Mouse (Mus musculus): ENCODE measurements around the gene Tspan1. TPM values are rescaled to one million over a fixed set of nuclear protein-coding genes. Genes with fewer than 3 reads are reported as not detected.
A peak's percentile ranks its signal among the peaks of the same experiment; 100 is the strongest.

Tspan1 gene
- polyA plus RNA-seq, 1 experiment: 4.3 TPM

DNA sequence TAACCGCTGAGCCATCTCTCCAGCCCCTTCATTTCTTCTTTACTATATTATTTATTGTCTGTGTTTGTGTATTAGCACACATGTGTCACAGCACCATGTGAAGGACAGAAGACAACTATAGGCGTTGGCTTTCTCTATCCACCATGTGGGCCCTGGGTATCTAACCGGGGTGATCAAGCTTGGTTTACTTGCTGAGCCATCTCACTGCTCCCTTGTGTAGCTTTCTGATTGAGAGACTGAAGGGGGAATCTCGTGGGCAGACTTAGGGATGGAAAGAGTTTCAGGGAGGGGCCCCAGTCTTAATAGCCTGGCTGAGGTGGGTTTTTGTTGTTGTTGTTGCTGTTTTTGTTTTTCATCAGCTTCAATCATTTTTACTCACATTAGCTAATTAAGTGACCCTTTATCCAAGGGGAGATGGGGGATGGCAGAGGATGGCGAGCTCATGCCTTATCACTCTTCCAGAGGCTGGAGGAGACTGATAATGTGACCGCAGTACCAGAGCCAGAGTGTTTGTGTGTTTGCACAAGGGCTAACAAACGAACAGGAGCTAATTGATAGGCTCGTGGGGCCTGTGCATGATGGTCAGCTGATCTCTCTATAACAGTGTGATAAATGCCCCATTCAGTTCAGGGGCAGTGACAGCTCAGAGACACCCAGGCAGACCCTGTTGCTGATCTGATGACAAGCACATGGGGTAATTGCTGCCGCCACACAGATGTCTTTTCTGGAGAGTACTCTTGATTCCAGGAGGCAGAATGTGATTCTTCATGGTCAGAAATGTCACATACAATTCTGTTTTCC is 26.4 kb upstream of the Tspan1 start:
- Histone ChIP-seq H3K27me3 (ENCODE audit: control insufficient read depth, insufficient read depth, low read length) (no peaks in the 10 kb centered on the region), H3K27ac (ENCODE audit: control insufficient read depth, insufficient read depth, low read depth, low read length) (no peak overlapping the region), H3K4me3 (ENCODE audit: control insufficient read depth, low read depth, low read length) (no peak overlapping the region), H3K36me3 (ENCODE audit: control insufficient read depth, insufficient read depth, low read length) (no peaks in the 10 kb centered on the region), H3K4me1 (ENCODE audit: control insufficient read depth, insufficient read depth, low read length) (no peaks in the 10 kb centered on the region)
- TF ChIP-seq POLR2A (IDR thresholded peaks at IDR 0.05; ENCODE audit: control insufficient read depth, low read depth, low read length): no peak
- TF ChIP-seq CTCF (IDR thresholded peaks at IDR 0.05; ENCODE audit: control insufficient read depth, insufficient read depth, insufficient replicate concordance, low read depth, low read length): no peak

DNA sequence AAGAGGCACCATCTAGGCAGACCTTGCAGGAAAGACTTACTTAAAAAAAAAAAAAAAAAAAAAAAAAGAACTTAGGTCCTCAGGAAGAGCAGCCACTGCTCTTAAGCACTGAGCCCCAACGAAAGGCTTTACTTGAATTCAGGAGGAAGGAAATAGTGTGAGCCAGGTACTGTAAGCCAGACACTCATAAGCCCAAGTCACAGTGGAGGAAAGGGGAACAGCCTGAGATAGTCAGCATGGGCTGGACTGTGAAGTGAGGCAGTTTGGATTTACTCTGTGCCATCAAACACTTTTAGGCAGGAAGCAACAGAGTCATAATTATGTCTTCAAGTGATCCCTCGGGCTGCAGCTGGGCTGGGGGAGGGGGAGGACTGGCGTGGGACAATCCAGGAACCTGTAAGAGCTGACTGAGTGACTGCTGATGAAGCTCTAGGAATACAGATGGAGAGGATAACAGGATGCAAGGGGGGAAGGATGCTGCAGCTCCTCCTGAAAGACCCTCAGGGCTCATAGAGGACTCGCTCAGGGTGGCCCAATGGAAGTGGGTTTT is 25.0 kb upstream of the Tspan1 start:
- no peak overlapping the region for H3K4me3 ChIP-seq (ENCODE audit: control insufficient read depth, low read depth, low read length)
- TF ChIP-seq CTCF (IDR thresholded peaks at IDR 0.05; ENCODE audit: control insufficient read depth, insufficient read depth, insufficient replicate concordance, low read depth, low read length): no peak
- no peak for TF ChIP-seq POLR2A (IDR thresholded peaks at IDR 0.05; ENCODE audit: control insufficient read depth, low read depth, low read length)
- no peak overlapping the region for H3K27ac ChIP-seq (ENCODE audit: control insufficient read depth, insufficient read depth, low read depth, low read length)
- no peaks in the 10 kb centered on the region for H3K4me1 ChIP-seq (ENCODE audit: control insufficient read depth, insufficient read depth, low read length)
- H3K27me3 ChIP-seq (ENCODE audit: control insufficient read depth, insufficient read depth, low read length): no peaks in the 10 kb centered on the region
- H3K36me3 ChIP-seq (ENCODE audit: control insufficient read depth, insufficient read depth, low read length): no peaks in the 10 kb centered on the region

DNA sequence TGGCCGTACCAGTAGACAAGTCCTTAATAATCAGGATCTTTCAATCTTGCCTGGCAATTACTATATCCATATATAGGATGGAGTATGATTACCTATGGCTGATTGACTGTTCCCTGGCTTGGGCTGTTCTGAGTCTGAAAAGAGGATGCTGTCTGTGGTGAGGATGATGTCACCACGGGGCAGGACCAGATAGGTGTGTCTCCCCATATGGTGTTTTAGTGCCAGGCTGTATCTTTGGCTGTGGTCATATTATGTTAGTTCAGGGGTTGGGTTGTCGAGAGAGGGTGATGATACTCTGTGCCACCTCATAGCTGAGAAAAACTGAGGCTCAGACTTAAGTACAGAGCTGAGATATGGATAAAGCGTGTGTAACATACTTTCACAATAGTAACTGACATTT is 17.7 kb upstream of the Tspan1 start:
- Histone ChIP-seq H3K36me3 (ENCODE audit: control insufficient read depth, insufficient read depth, low read length) (no peaks in the 10 kb centered on the region), H3K4me3 (ENCODE audit: control insufficient read depth, low read depth, low read length) (no peak overlapping the region), H3K4me1 (ENCODE audit: control insufficient read depth, insufficient read depth, low read length) (peaks cover 7% of the 10 kb centered on the region), H3K27ac (ENCODE audit: control insufficient read depth, insufficient read depth, low read depth, low read length) (no peak overlapping the region), H3K27me3 (ENCODE audit: control insufficient read depth, insufficient read depth, low read length) (no peaks in the 10 kb centered on the region)
- TF ChIP-seq POLR2A (IDR thresholded peaks at IDR 0.05; ENCODE audit: control insufficient read depth, low read depth, low read length) (no peak), CTCF (IDR thresholded peaks at IDR 0.05; ENCODE audit: control insufficient read depth, insufficient read depth, insufficient replicate concordance, low read depth, low read length) (no peak)

GRCm38 (mm10) chr4:116182745-116183144 is 15.3 kb upstream of the Tspan1 start:
- H3K4me1 ChIP-seq (ENCODE audit: control insufficient read depth, insufficient read depth, low read length): peaks cover 7% of the 10 kb centered on the region
- H3K27me3 ChIP-seq (ENCODE audit: control insufficient read depth, insufficient read depth, low read length): no peaks in the 10 kb centered on the region
- no peaks in the 10 kb centered on the region for H3K36me3 ChIP-seq (ENCODE audit: control insufficient read depth, insufficient read depth, low read length)
- TF ChIP-seq POLR2A (IDR thresholded peaks at IDR 0.05; ENCODE audit: control insufficient read depth, low read depth, low read length) (no peak), CTCF (IDR thresholded peaks at IDR 0.05; ENCODE audit: control insufficient read depth, insufficient read depth, insufficient replicate concordance, low read depth, low read length) (no peak)
- H3K27ac ChIP-seq (ENCODE audit: control insufficient read depth, insufficient read depth, low read depth, low read length): no peak overlapping the region
- no peak overlapping the region for H3K4me3 ChIP-seq (ENCODE audit: control insufficient read depth, low read depth, low read length)

- no peak overlapping the region for H3K27ac ChIP-seq (ENCODE audit: control insufficient read depth, insufficient read depth, low read depth, low read length)
- no peak overlapping the region for H3K4me3 ChIP-seq (ENCODE audit: control insufficient read depth, low read depth, low read length)
- TF ChIP-seq POLR2A (IDR thresholded peaks at IDR 0.05; ENCODE audit: control insufficient read depth, low read depth, low read length) (no peak), CTCF (IDR thresholded peaks at IDR 0.05; ENCODE audit: control insufficient read depth, insufficient read depth, insufficient replicate concordance, low read depth, low read length) (no peak)
Observed at GRCm38 (mm10) chr4:116182079-116182478, 14.7 kb upstream of the Tspan1 start.

GRCm38 (mm10) chr4:116177140-116177539 is 9.7 kb upstream of the Tspan1 start:
- TF ChIP-seq CTCF (IDR thresholded peaks at IDR 0.05; ENCODE audit: control insufficient read depth, insufficient read depth, insufficient replicate concordance, low read depth, low read length) (no peak), POLR2A (IDR thresholded peaks at IDR 0.05; ENCODE audit: control insufficient read depth, low read depth, low read length) (no peak)
- peak overlapping the region; percentile 12; the same call in 1 of the 2 replicates for H3K4me3 ChIP-seq (ENCODE audit: control insufficient read depth, low read depth, low read length)
- H3K27ac ChIP-seq (ENCODE audit: control insufficient read depth, insufficient read depth, low read depth, low read length): peak overlapping the region; percentile 5; the same call in 1 of the 2 replicates
- H3K4me1 ChIP-seq (ENCODE audit: control insufficient read depth, insufficient read depth, low read length): peaks cover 12% of the 10 kb centered on the region
- H3K27me3 ChIP-seq (ENCODE audit: control insufficient read depth, insufficient read depth, low read length): no peaks in the 10 kb centered on the region
- H3K36me3 ChIP-seq (ENCODE audit: control insufficient read depth, insufficient read depth, low read length): no peaks in the 10 kb centered on the region

More at GRCm38 (mm10) chr4:116182079-116182478, 14.7 kb upstream of the Tspan1 start:
- Histone ChIP-seq H3K27me3 (ENCODE audit: control insufficient read depth, insufficient read depth, low read length) (no peaks in the 10 kb centered on the region), H3K36me3 (ENCODE audit: control insufficient read depth, insufficient read depth, low read length) (no peaks in the 10 kb centered on the region), H3K4me1 (ENCODE audit: control insufficient read depth, insufficient read depth, low read length) (peaks cover 11% of the 10 kb centered on the region)

GRCm38 (mm10) chr4:116176543-116176988 is 9.2 kb upstream of the Tspan1 start:
- Histone ChIP-seq H3K4me1 (ENCODE audit: control insufficient read depth, insufficient read depth, low read length) (peaks cover 11% of the 10 kb centered on the region), H3K4me3 (ENCODE audit: control insufficient read depth, low read depth, low read length) (peak overlapping the region; percentile 70), H3K36me3 (ENCODE audit: control insufficient read depth, insufficient read depth, low read length) (no peaks in the 10 kb centered on the region), H3K27me3 (ENCODE audit: control insufficient read depth, insufficient read depth, low read length) (no peaks in the 10 kb centered on the region), H3K27ac (ENCODE audit: control insufficient read depth, insufficient read depth, low read depth, low read length) (0 out of 2 replicates have a peak overlapping the region, but pooled peaks have one; percentile 43)
- TF ChIP-seq CTCF (IDR thresholded peaks at IDR 0.05; ENCODE audit: control insufficient read depth, insufficient read depth, insufficient replicate concordance, low read depth, low read length): no peak
- no peak for TF ChIP-seq POLR2A (IDR thresholded peaks at IDR 0.05; ENCODE audit: control insufficient read depth, low read depth, low read length)

Data from testis, adult 2 months (tissue).